ENCODE assay signal across 8 mouse cellular contexts in genomic region chr9:67049086-67049824, GRCm38 (mm10). TPM values are rescaled to one million over a fixed set of nuclear protein-coding genes. Genes with fewer than 3 reads are reported as not detected.
DNase-seq lines count a peak whose midpoint lies in the region; ATAC-seq and TF ChIP-seq lines count a peak whose summit lies in the region.

TSS of gene Tpm1 (minus strand) at chr9:67049406.

- in situ Hi-C loops in ES-E14 (cut with MboI; ENCODE audit: low sequenced_read_pairs in 2 of 2, unreplicated experiment in 2 of 2), result no loop called here

- DNase-seq in ES-E14 (ENCODE audit: low read depth, low spot score), result no peak
- peak; percentile 91 to 95 for DNase-seq in heart, postnatal 10 days
- DNase-seq in kidney, postnatal 36 days, result peak; percentile 73 to 74
- DNase-seq in liver, postnatal 0 days, result peak; percentile 49
- peak; percentile 85 for DNase-seq in urinary bladder, adult 2 months (ENCODE audit: low spot score)

- peak within 1 kb of the TSS; percentile 91 for H3K4me2 ChIP-seq in forebrain, embryonic 13.5 days
- H3K4me2 ChIP-seq in liver, postnatal 0 days (ENCODE audit: low read depth, low read length), result peak within 1 kb of the TSS; percentile 81
- peak within 1 kb of the TSS; percentile 86 for H3K4me2 ChIP-seq in neural tube, embryonic 13.5 days

- H3K9me3 ChIP-seq in ES-E14 (ENCODE audit: control insufficient read depth, insufficient read depth, low read depth, low read length), result no peaks in the 10 kb centered on the region
- H3K9me3 ChIP-seq in forebrain, embryonic 13.5 days (replicated peaks), result no peaks in the 10 kb centered on the region
- H3K9me3 ChIP-seq in liver, postnatal 0 days (ENCODE audit: low read length), result no peaks in the 10 kb centered on the region
- no peaks in the 10 kb centered on the region for H3K9me3 ChIP-seq in neural tube, embryonic 13.5 days

- H3K36me3 ChIP-seq in ES-E14 (ENCODE audit: control insufficient read depth, insufficient read depth, low read length, poor library complexity, severe bottlenecking), result no peaks in the 10 kb centered on the region
- H3K36me3 ChIP-seq in forebrain, embryonic 13.5 days (ENCODE audit: poor library complexity, severe bottlenecking), result no peaks in the 10 kb centered on the region
- no peaks in the 10 kb centered on the region for H3K36me3 ChIP-seq in liver, postnatal 0 days (replicated peaks; ENCODE audit: insufficient read depth, low read length)
- no peaks in the 10 kb centered on the region for H3K36me3 ChIP-seq in neural tube, embryonic 13.5 days

- no peak for TF ChIP-seq EP300 in liver, postnatal 0 days (IDR thresholded peaks at IDR 0.05; ENCODE audit: low read depth)

- H3K9ac ChIP-seq in ES-E14 (ENCODE audit: insufficient read depth, low read depth, low read length, poor library complexity, severe bottlenecking), result peak within 1 kb of the TSS; percentile 73
- peak within 1 kb of the TSS; percentile 64 for H3K9ac ChIP-seq in forebrain, embryonic 13.5 days
- peak within 1 kb of the TSS; percentile 63 for H3K9ac ChIP-seq in liver, postnatal 0 days (replicated peaks)
- H3K9ac ChIP-seq in neural tube, embryonic 13.5 days, result peak within 1 kb of the TSS; percentile 74

- intact Hi-C loops in heart, postnatal 10 days (cut with DNase I), result loop anchor here (2.0 kb wide), 1 partner anchor 166 kb away; no protein-coding TSS in a partner anchor

- peak within 1 kb of the TSS; percentile 55 to 59 for H3K4me3 ChIP-seq in ES-E14 (ENCODE audit: insufficient read depth in 1 of 2, low read depth in 1 of 2, low read length in 2 of 2, poor library complexity in 1 of 2, severe bottlenecking in 1 of 2)
- peak within 1 kb of the TSS; percentile 50 for H3K4me3 ChIP-seq in forebrain, embryonic 13.5 days
- peak within 1 kb of the TSS; percentile 53 for H3K4me3 ChIP-seq in liver, postnatal 0 days (ENCODE audit: low read depth, low read length)
- H3K4me3 ChIP-seq in neural tube, embryonic 13.5 days, result peak within 1 kb of the TSS; percentile 50

- peaks cover 52% of the 10 kb centered on the region for H3K27me3 ChIP-seq in forebrain, embryonic 13.5 days
- peaks cover 59% of the 10 kb centered on the region for H3K27me3 ChIP-seq in liver, postnatal 0 days (ENCODE audit: insufficient read depth, low read length)
- peaks cover 71% of the 10 kb centered on the region for H3K27me3 ChIP-seq in neural tube, embryonic 13.5 days

- under 1% methylated on average over 48 of the region's 51 CpGs for WGBS in forebrain, embryonic 13.5 days
- WGBS in liver, postnatal 0 days (ENCODE audit: insufficient replicate concordance), result 2% methylated on average over 49 of the region's 51 CpGs
- under 1% methylated on average over 51 of the region's 51 CpGs for WGBS in neural tube, embryonic 13.5 days

- ATAC-seq in cerebellum, adult (ENCODE audit: insufficient number of reproducible peaks, low FRiP score, low TSS enrichment), result peak; percentile 47; the same call in 1 of the 2 replicates
- peak; percentile 30; the same call in 1 of the 2 replicates for ATAC-seq in forebrain, embryonic 13.5 days
- ATAC-seq in liver, postnatal 0 days, result peak; percentile 39; the same call in 1 of the 2 replicates
- peak; percentile 40 for ATAC-seq in neural tube, embryonic 13.5 days (ENCODE audit: low read depth)

- peaks cover 0 to 6% of the 10 kb centered on the region in 2 experiments; a peak in 3 of 4 replicates for H3K4me1 ChIP-seq in ES-E14 (ENCODE audit: control insufficient read depth in 2 of 2, insufficient read depth in 2 of 2, low read length in 2 of 2, poor library complexity in 1 of 2)
- peaks cover 35% of the 10 kb centered on the region for H3K4me1 ChIP-seq in forebrain, embryonic 13.5 days
- H3K4me1 ChIP-seq in liver, postnatal 0 days (ENCODE audit: insufficient read depth), result peaks cover 24% of the 10 kb centered on the region
- H3K4me1 ChIP-seq in neural tube, embryonic 13.5 days (replicated peaks), result peaks cover 34% of the 10 kb centered on the region

- TF ChIP-seq CTCF in liver, postnatal 0 days (IDR thresholded peaks at IDR 0.05; ENCODE audit: low read depth), result 0 out of 2 replicates have a peak, but pooled peaks have one; percentile 1

- H3K27ac ChIP-seq in ES-E14 (ENCODE audit: insufficient read depth, low read depth, low read length, poor library complexity, severe bottlenecking), result no peak within 1 kb of the TSS
- H3K27ac ChIP-seq in forebrain, embryonic 13.5 days, result no peak within 1 kb of the TSS
- H3K27ac ChIP-seq in liver, postnatal 0 days (ENCODE audit: low read depth), result no peak within 1 kb of the TSS
- H3K27ac ChIP-seq in neural tube, embryonic 13.5 days (replicated peaks), result peak within 1 kb of the TSS; percentile 46

TF ChIP-seq in ES-E14, 5 proteins besides CTCF, POLR2A, EP300 and RAD21:
- no peak for TF ChIP-seq ZC3H11A (IDR thresholded peaks at IDR 0.05; ENCODE audit: borderline replicate concordance, low read depth, low read length)
- no peak for TF ChIP-seq CHD2 (IDR thresholded peaks at IDR 0.05; ENCODE audit: low read depth, low read length)
- TF ChIP-seq HCFC1 (IDR thresholded peaks at IDR 0.05; ENCODE audit: borderline replicate concordance, insufficient read depth, low read length), result peak; percentile 33; the same call in 1 of the 2 replicates

RNA-seq across cellular contexts. Expression of gene Tpm1, which starts in this region (rescaled TPM):
- total RNA-seq in ES-E14 (2012; rRNA removed), result 484 and 860 TPM in 2 replicates
- polyA plus RNA-seq in forebrain, embryonic 13.5 days (2015; fragmentation: Nextera tagmentation; extraction: Ambion mirVana), result 109 and 119 TPM in 2 replicates
- 1,000 to 10,000 TPM; 9,258 to 9,439 TPM for total RNA-seq in heart, postnatal 10 days (2021)
- 85.7 and 147 TPM in 2 replicates for polyA plus RNA-seq in liver, postnatal 0 days (2015; fragmentation: Nextera tagmentation; extraction: Ambion mirVana)
- polyA plus RNA-seq in neural tube, embryonic 13.5 days (2015; fragmentation: Nextera tagmentation; extraction: Ambion mirVana), result 209 and 261 TPM in 2 replicates
- polyA plus RNA-seq in urinary bladder, adult 2 months (2012; rRNA removed), result 5,954 and 6,025 TPM in 2 replicates

Comparison
In these comparisons a context has a peak if more than half of its experiments do, and no peak if none do; other contexts are left out.
1. RNA of gene Tpm1 (total RNA-seq): 9,258 to 9,439 TPM in heart, postnatal 10 days; 484 to 860 TPM in ES-E14; every median in the first group is over 10 times any median in the second.
2. RNA of gene Tpm1 (polyA plus RNA-seq): 5,954 to 6,025 TPM in urinary bladder, adult 2 months; 209 to 261 TPM in neural tube, embryonic 13.5 days, 109 to 119 TPM in forebrain, embryonic 13.5 days and 85.7 to 147 TPM in liver, postnatal 0 days; every median in the first group is over 10 times any median in the second.
3. Peak in every context shown above with its lines, with median percentiles within 50 percentile points of each other: H3K4me3 ChIP-seq, H3K9ac ChIP-seq, ATAC-seq and H3K4me2 ChIP-seq.